8 mouse cellular contexts compared by ENCODE assay signal in genomic region chr6:88732643-88733613, GRCm38 (mm10). TPM values are rescaled to one million over a fixed set of nuclear protein-coding genes. Genes with fewer than 3 reads are reported as not detected.
DNase-seq lines count a peak whose midpoint lies in the region; ATAC-seq and TF ChIP-seq lines count a peak whose summit lies in the region.
"Had no signal": no experiment of that assay in that cellular context is flagged by ENCODE, and none has a peak within 500 bp of the region (broad histone marks: within the 10 kb centered on the region; RNA-seq: fewer than 3 reads in every experiment).

No protein-coding gene starts in this region.

- peak; percentile 92 for DNase-seq in liver, adult 2 months (ENCODE audit: extremely low read depth, low read depth, low spot score)
- no peak for DNase-seq in liver
- DNase-seq in embryo, embryonic 9.5 days (ENCODE audit: extremely low spot score) = peak; percentile 49
- no peak for DNase-seq in midbrain, postnatal 0 days (ENCODE audit: low spot score)
- no peak for DNase-seq in spleen, adult 18-20 months
- DNase-seq in urinary bladder, postnatal 36 days (ENCODE audit: low spot score in 2 of 2) = no peak

- peaks cover 7% of the 10 kb centered on the region; the same call in 1 of the 2 replicates for H3K36me3 ChIP-seq in liver, adult 2 months (ENCODE audit: control insufficient read depth, insufficient read depth, low read length)
- no peaks in the 10 kb centered on the region for H3K36me3 ChIP-seq in intestine, embryonic 16.5 days (ENCODE audit: control insufficient read depth, insufficient read depth, low read length)
- H3K36me3 ChIP-seq in midbrain, postnatal 0 days (ENCODE audit: insufficient read depth, low read length) = no peaks in the 10 kb centered on the region

- TF ChIP-seq POLR2A in liver, adult 2 months (IDR thresholded peaks at IDR 0.05; ENCODE audit: extremely low read depth, insufficient read depth, low read length) = no peak

- peak overlapping the region; percentile 48 for H3K9ac ChIP-seq in liver, adult 2 months (ENCODE audit: low read depth, low read length)
- no peak overlapping the region for H3K9ac ChIP-seq in intestine, embryonic 16.5 days (ENCODE audit: low read depth, low read length)
- no peak overlapping the region for H3K9ac ChIP-seq in midbrain, postnatal 0 days (replicated peaks; ENCODE audit: low read length, poor library complexity, severe bottlenecking)

- WGBS in liver, adult 2 months = 29% methylated on average over 17 of the region's 17 CpGs
- 55% methylated on average over 17 of the region's 17 CpGs for WGBS in intestine, embryonic 16.5 days
- 48% methylated on average over 17 of the region's 17 CpGs for WGBS in midbrain, postnatal 0 days

- no peaks in the 10 kb centered on the region for H3K9me3 ChIP-seq in intestine, embryonic 16.5 days (ENCODE audit: control insufficient read depth, low read length)
- H3K9me3 ChIP-seq in midbrain, postnatal 0 days (ENCODE audit: low read length) = no peaks in the 10 kb centered on the region

- H3K4me2 ChIP-seq in intestine, embryonic 16.5 days (ENCODE audit: low read depth, low read length) = 0 out of 2 replicates have a peak overlapping the region, but pooled peaks have one; percentile 10
- H3K4me2 ChIP-seq in midbrain, postnatal 0 days (ENCODE audit: low read depth, low read length, poor library complexity, severe bottlenecking) = no peak overlapping the region

- H3K4me3 ChIP-seq in liver, adult 2 months (ENCODE audit: insufficient read depth, low read depth, low read length) = no peak overlapping the region
- H3K4me3 ChIP-seq in intestine, embryonic 16.5 days (ENCODE audit: low read length) = no peak overlapping the region
- no peak overlapping the region for H3K4me3 ChIP-seq in midbrain, postnatal 0 days (ENCODE audit: low read depth, low read length)

- no peak for TF ChIP-seq CTCF in liver, adult 2 months (IDR thresholded peaks at IDR 0.05; ENCODE audit: low read depth, low read length)
- TF ChIP-seq CTCF in midbrain, postnatal 0 days (IDR thresholded peaks at IDR 0.05) = no peak

- H3K79me2 ChIP-seq in liver, adult 2 months (ENCODE audit: control insufficient read depth, insufficient read depth, low read length) = peaks cover 28% of the 10 kb centered on the region; the same call in 1 of the 2 replicates

- peak overlapping the region; percentile 84 for H3K27ac ChIP-seq in liver, adult 2 months (replicated peaks; ENCODE audit: insufficient read depth, low read depth, low read length)
- no peak overlapping the region for H3K27ac ChIP-seq in intestine, embryonic 16.5 days (ENCODE audit: low read length)
- H3K27ac ChIP-seq in midbrain, postnatal 0 days (ENCODE audit: low read depth, low read length) = 0 out of 2 replicates have a peak overlapping the region, but pooled peaks have one; percentile 12

- peaks cover 61% of the 10 kb centered on the region for H3K4me1 ChIP-seq in liver, adult 2 months (ENCODE audit: control insufficient read depth, insufficient read depth, low read length)
- peaks cover 28% of the 10 kb centered on the region for H3K4me1 ChIP-seq in intestine, embryonic 16.5 days (ENCODE audit: control insufficient read depth, insufficient read depth, low read length)
- peaks cover 6% of the 10 kb centered on the region; the same call in 1 of the 2 replicates for H3K4me1 ChIP-seq in midbrain, postnatal 0 days (ENCODE audit: insufficient read depth, low read length)

- ATAC-seq in intestine, embryonic 16.5 days = peak; percentile 29; the same call in 1 of the 2 replicates
- ATAC-seq in midbrain, postnatal 0 days (ENCODE audit: low FRiP score) = no peak
- ATAC-seq: Patski had no signal

- no peaks in the 10 kb centered on the region for H3K27me3 ChIP-seq in liver, adult 2 months (ENCODE audit: control insufficient read depth, insufficient read depth, low read length)
- H3K27me3 ChIP-seq in intestine, embryonic 16.5 days (replicated peaks; ENCODE audit: control insufficient read depth, insufficient read depth, low read length) = no peaks in the 10 kb centered on the region
- H3K27me3 ChIP-seq in midbrain, postnatal 0 days (ENCODE audit: insufficient read depth, low read length) = no peaks in the 10 kb centered on the region
- H3K27me3 ChIP-seq: Patski had no signal

RNA-seq across cellular contexts. Expression of gene Mgll, which starts 8.7 kb away (rescaled TPM):
- 56.2 and 81.3 TPM in 2 replicates for total RNA-seq in liver, adult 2 months (2014; rRNA removed)
- polyA plus RNA-seq in liver, adult 2 months (2012; rRNA removed) = 156 and 158 TPM in 2 replicates
- 73.3 and 82.8 TPM in 2 replicates for polyA plus RNA-seq in intestine, embryonic 16.5 days (2015; fragmentation: Nextera tagmentation; extraction: Ambion mirVana)
- 48.7 and 50.6 TPM in 2 replicates for total RNA-seq in midbrain, postnatal 0 days (2014; rRNA removed)
- polyA plus RNA-seq in midbrain, postnatal 0 days (2015; fragmentation: Nextera tagmentation; extraction: Ambion mirVana) = 62.3 and 75.3 TPM in 2 replicates

Comparison
In these comparisons a context has a peak if more than half of its experiments do, and no peak if none do; other contexts are left out.
1. DNase-seq: peak in liver, adult 2 months (single experiment) and embryo, embryonic 9.5 days (single experiment); none in liver (single experiment), midbrain, postnatal 0 days (single experiment), spleen, adult 18-20 months (0 of 2) and urinary bladder, postnatal 36 days (0 of 2).